Mouse (Mus musculus): ENCODE data around the gene Ap5b1. TPM values are rescaled to one million over a fixed set of nuclear protein-coding genes. Genes with fewer than 3 reads are reported as not detected.

The Ap5b1 gene
- polyA plus RNA-seq (2014; fragmentation: Nextera tagmentation; extraction: Ambion mirVana): 1.9 and 2.5 TPM in 2 replicates

DNA sequence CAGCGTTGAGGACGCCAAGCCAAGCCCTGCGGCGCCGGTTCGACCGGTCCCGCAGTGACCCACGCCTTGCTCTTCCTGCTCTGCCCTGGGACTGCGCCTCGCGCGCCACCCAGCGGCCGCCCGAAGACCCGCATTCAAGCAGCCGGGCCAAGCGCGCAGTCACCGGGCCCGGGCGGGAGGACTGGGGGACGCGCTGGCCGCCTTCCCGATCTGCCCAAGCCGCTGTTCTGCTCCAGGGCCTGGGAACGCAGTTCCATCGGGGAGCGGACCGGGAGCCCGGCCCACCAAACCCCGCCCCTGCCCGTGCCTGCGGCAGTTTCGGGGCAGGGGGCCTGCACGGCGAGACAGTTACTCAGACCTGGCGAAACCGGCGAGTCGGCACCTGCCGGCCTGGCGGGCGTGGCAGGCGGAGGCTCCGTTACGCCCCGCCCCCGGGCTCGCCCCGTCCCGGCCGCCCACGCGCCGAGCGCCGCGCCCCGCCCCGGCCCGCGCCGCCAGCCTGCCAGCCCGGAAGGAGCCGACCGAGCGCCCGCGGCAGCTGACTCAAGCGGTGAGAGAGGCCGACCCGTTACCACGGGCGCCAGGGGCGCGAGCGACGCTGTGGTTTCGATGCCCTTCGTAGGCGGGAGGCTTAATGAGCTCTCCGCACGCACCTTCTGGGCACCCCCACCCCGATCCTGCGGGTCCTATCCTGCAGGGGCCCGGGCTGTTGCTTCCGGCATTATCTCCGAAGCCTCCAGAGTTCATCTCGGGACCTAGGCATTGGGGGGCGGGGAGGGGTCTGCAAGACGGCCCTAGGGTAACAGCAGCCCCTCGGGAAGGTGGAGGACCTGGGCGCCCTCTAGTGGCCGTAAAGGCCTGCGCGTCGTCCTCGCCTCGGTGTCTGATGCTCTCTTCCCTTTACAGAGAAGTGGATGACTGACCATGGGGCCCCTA lies at the start of gene Ap5b1:
Ap5b1 (plus strand) TSS at position 492 of the 936 bp plus-strand sequence.
- no peaks in the 10 kb centered on the region for H3K36me3 ChIP-seq (ENCODE audit: control insufficient read depth, insufficient read depth, low read length)
- DNase-seq (ENCODE audit: low spot score) (peak; percentile 97), ATAC-seq (replicated peaks; ENCODE audit: low FRiP score) (peak; percentile 89)
- peaks cover 8% of the 10 kb centered on the region for H3K27me3 ChIP-seq (ENCODE audit: control insufficient read depth, insufficient read depth, low read length)
- peak within 1 kb of the TSS; percentile 68 for H3K4me3 ChIP-seq (ENCODE audit: low read depth, low read length)
- no peak within 1 kb of the TSS for H3K27ac ChIP-seq (ENCODE audit: low read depth, low read length)
- no peaks in the 10 kb centered on the region for H3K9me3 ChIP-seq (ENCODE audit: control insufficient read depth, low read length)
- H3K4me2 ChIP-seq (ENCODE audit: low read depth, low read length, severe bottlenecking): peak within 1 kb of the TSS; percentile 78
- peak within 1 kb of the TSS; percentile 70 for H3K9ac ChIP-seq (ENCODE audit: low read length)
- under 1% methylated on average over 102 of the region's 102 CpGs for WGBS
- H3K4me1 ChIP-seq (replicated peaks; ENCODE audit: control insufficient read depth, insufficient read depth, low read length): peaks cover 8% of the 10 kb centered on the region; the same call in 1 of the 2 replicates

- DNase-seq (ENCODE audit: low spot score): no peak
- Histone ChIP-seq H3K36me3 (ENCODE audit: control insufficient read depth, insufficient read depth, low read length) (no peaks in the 10 kb centered on the region), H3K27me3 (ENCODE audit: control insufficient read depth, insufficient read depth, low read length) (no peaks in the 10 kb centered on the region), H3K9me3 (ENCODE audit: control insufficient read depth, low read length) (no peaks in the 10 kb centered on the region), H3K4me2 (ENCODE audit: low read depth, low read length, severe bottlenecking) (no peak overlapping the region), H3K4me3 (ENCODE audit: low read depth, low read length) (no peak overlapping the region), H3K9ac (ENCODE audit: low read length) (no peak overlapping the region), H3K27ac (ENCODE audit: low read depth, low read length) (no peak overlapping the region), H3K4me1 (replicated peaks; ENCODE audit: control insufficient read depth, insufficient read depth, low read length) (no peaks in the 10 kb centered on the region)
- no peak for ATAC-seq (replicated peaks; ENCODE audit: low FRiP score)
- WGBS: 84% methylated on average over 3 of the region's 3 CpGs
Observed at GRCm38 (mm10) chr19:5518721-5519120, 49.1 kb upstream of the Ap5b1 start.

- Histone ChIP-seq H3K4me1 (replicated peaks; ENCODE audit: control insufficient read depth, insufficient read depth, low read length) (peaks cover 4% of the 10 kb centered on the region; the same call in 1 of the 2 replicates), H3K4me3 (ENCODE audit: low read depth, low read length) (no peak overlapping the region), H3K36me3 (ENCODE audit: control insufficient read depth, insufficient read depth, low read length) (no peaks in the 10 kb centered on the region), H3K9ac (ENCODE audit: low read length) (no peak overlapping the region), H3K27me3 (ENCODE audit: control insufficient read depth, insufficient read depth, low read length) (no peaks in the 10 kb centered on the region), H3K4me2 (ENCODE audit: low read depth, low read length, severe bottlenecking) (no peak overlapping the region), H3K27ac (ENCODE audit: low read depth, low read length) (no peak overlapping the region), H3K9me3 (ENCODE audit: control insufficient read depth, low read length) (no peaks in the 10 kb centered on the region)
- DNase-seq (ENCODE audit: low spot score) (no peak), ATAC-seq (replicated peaks; ENCODE audit: low FRiP score) (no peak)
- WGBS: 74% methylated on average over 5 of the region's 5 CpGs
Observed at GRCm38 (mm10) chr19:5525204-5525603, 42.6 kb upstream of the Ap5b1 start.

DNA sequence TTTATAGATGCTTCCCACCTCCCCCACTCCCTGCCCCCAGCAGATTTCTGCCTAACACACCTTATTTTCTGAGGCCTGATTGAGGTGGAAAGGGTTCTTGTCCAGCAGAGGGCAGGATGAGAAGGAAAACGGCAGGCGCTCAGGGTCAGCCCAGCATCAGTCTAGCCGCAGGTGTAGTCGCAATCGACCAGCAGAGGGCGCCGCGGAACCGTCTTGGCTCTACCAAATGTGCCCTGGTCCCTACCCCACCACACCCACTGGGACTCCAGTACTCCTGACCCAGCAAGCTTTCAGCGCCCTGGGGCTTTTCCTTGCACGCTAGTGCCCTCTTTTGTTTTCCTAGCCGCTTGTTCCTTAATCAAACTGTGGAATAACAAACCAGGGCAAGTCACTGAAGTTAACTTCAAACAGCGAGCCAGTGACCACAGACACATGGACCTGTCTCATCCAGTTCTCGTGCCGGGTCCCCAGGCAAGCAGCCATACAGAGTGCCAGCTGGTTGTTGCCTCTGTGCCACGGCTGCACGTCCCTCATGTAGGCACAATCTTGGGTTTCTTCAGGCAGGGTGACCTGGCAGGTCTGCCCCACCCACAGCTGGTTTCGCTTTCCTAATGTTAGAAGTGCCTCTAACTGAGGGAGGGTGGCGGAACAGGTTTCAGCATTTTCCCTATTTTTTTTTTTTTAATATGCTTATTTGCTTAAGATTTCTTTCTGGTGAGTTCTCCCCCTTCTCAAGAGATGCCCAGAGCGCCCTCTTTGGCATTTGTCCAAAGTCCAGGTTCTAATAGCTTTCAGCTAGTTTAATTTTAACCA lies 38.3 kb upstream of the Ap5b1 start:
- Histone ChIP-seq H3K9ac (ENCODE audit: low read length) (no peak overlapping the region), H3K27ac (ENCODE audit: low read depth, low read length) (no peak overlapping the region), H3K4me2 (ENCODE audit: low read depth, low read length, severe bottlenecking) (peak overlapping the region; percentile 29; the same call in 1 of the 2 replicates), H3K9me3 (ENCODE audit: control insufficient read depth, low read length) (no peaks in the 10 kb centered on the region), H3K36me3 (ENCODE audit: control insufficient read depth, insufficient read depth, low read length) (no peaks in the 10 kb centered on the region), H3K27me3 (ENCODE audit: control insufficient read depth, insufficient read depth, low read length) (no peaks in the 10 kb centered on the region), H3K4me3 (ENCODE audit: low read depth, low read length) (no peak overlapping the region), H3K4me1 (replicated peaks; ENCODE audit: control insufficient read depth, insufficient read depth, low read length) (peaks cover 4% of the 10 kb centered on the region; the same call in 1 of the 2 replicates)
- peak; percentile 91 for ATAC-seq (replicated peaks; ENCODE audit: low FRiP score)
- WGBS: 15% methylated on average over 20 of the region's 20 CpGs
- peak; percentile 98 for DNase-seq (ENCODE audit: low spot score)

DNA sequence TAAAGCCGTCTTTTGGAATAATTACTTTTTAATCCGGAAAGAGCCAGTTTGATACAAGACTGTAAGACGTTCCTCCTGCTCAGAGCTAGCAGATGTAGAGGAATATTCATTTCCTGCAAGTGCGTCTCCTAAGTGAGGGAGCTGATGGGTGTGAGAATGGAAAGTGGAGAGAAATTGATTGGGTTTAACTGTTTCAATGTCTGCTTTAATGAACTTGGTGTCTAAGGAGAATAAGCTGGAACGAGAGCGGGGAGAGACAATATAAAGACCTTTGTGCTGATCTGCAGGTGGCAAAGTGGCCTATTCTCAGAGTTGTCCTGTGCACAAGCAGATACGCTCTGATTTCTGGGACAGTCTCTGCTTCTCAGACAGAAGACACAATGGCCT lies 37.7 kb upstream of the Ap5b1 start:
- Histone ChIP-seq H3K9me3 (ENCODE audit: control insufficient read depth, low read length) (no peaks in the 10 kb centered on the region), H3K4me1 (replicated peaks; ENCODE audit: control insufficient read depth, insufficient read depth, low read length) (peaks cover 4% of the 10 kb centered on the region; the same call in 1 of the 2 replicates), H3K4me3 (ENCODE audit: low read depth, low read length) (no peak overlapping the region), H3K9ac (ENCODE audit: low read length) (no peak overlapping the region), H3K27me3 (ENCODE audit: control insufficient read depth, insufficient read depth, low read length) (no peaks in the 10 kb centered on the region), H3K36me3 (ENCODE audit: control insufficient read depth, insufficient read depth, low read length) (no peaks in the 10 kb centered on the region), H3K27ac (ENCODE audit: low read depth, low read length) (no peak overlapping the region), H3K4me2 (ENCODE audit: low read depth, low read length, severe bottlenecking) (no peak overlapping the region)
- WGBS: 31% methylated on average over 7 of the region's 7 CpGs
- no peak for ATAC-seq (replicated peaks; ENCODE audit: low FRiP score)
- DNase-seq (ENCODE audit: low spot score): no peak

DNA sequence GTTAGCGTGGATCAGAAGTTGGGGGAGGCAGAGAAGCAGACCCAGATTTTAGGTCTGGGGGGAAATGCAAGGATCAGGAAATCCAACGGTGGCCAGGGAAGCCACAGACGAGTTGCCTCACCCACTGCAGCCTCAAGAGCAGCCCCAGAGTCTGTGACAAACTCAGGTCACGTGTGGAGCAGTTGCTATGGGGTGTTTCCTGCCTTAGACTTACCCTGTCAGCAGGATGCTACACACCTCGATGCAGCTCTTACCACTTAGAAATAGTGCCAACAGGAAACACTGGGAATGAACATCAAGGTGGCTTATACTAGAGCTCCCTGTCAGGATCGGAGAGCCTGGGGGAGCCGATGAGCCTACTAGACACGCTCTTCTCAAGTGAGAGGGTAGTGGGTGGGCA lies 35.3 kb upstream of the Ap5b1 start:
- no peaks in the 10 kb centered on the region for H3K27me3 ChIP-seq (ENCODE audit: control insufficient read depth, insufficient read depth, low read length)
- H3K27ac ChIP-seq (ENCODE audit: low read depth, low read length): no peak overlapping the region
- WGBS: 77% methylated on average over 8 of the region's 8 CpGs

DNA sequence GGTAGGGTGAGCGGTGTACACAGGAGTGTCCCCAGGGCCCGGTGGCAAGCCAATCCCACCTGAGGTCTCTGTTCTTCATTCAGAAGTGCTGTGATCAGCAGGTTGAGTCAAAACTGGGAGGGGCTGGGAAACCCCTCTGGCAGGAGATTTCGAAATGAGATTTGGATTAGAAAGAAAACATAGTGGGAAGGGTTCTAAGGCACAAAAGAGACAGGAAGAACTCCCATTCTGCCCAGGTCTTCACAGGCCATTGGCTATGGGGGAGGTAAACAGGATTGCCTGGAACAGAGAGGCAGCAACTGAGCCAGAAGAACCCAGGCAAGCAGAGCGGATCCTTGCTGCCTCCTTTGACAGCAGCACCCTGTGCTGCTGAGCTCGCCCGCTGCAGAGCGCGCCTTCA lies 29.0 kb upstream of the Ap5b1 start:
- Histone ChIP-seq H3K27ac (ENCODE audit: low read depth, low read length) (no peak overlapping the region), H3K36me3 (ENCODE audit: control insufficient read depth, insufficient read depth, low read length) (no peaks in the 10 kb centered on the region), H3K9ac (ENCODE audit: low read length) (no peak overlapping the region), H3K4me3 (ENCODE audit: low read depth, low read length) (no peak overlapping the region), H3K9me3 (ENCODE audit: control insufficient read depth, low read length) (no peaks in the 10 kb centered on the region), H3K4me1 (replicated peaks; ENCODE audit: control insufficient read depth, insufficient read depth, low read length) (no peaks in the 10 kb centered on the region), H3K27me3 (ENCODE audit: control insufficient read depth, insufficient read depth, low read length) (no peaks in the 10 kb centered on the region), H3K4me2 (ENCODE audit: low read depth, low read length, severe bottlenecking) (no peak overlapping the region)
- ATAC-seq (replicated peaks; ENCODE audit: low FRiP score) (no peak), DNase-seq (ENCODE audit: low spot score) (no peak)
- WGBS: 68% methylated on average over 8 of the region's 8 CpGs

More for the DNA sequence above, 35.3 kb upstream of the Ap5b1 start:
- Histone ChIP-seq H3K4me1 (replicated peaks; ENCODE audit: control insufficient read depth, insufficient read depth, low read length) (peaks cover 4% of the 10 kb centered on the region; the same call in 1 of the 2 replicates), H3K4me3 (ENCODE audit: low read depth, low read length) (no peak overlapping the region), H3K4me2 (ENCODE audit: low read depth, low read length, severe bottlenecking) (no peak overlapping the region), H3K9ac (ENCODE audit: low read length) (no peak overlapping the region), H3K36me3 (ENCODE audit: control insufficient read depth, insufficient read depth, low read length) (no peaks in the 10 kb centered on the region), H3K9me3 (ENCODE audit: control insufficient read depth, low read length) (no peaks in the 10 kb centered on the region)
- ATAC-seq (replicated peaks; ENCODE audit: low FRiP score): no peak
- DNase-seq (ENCODE audit: low spot score): no peak

GRCm38 (mm10) chr19:5543362-5543761 lies 24.5 kb upstream of the Ap5b1 start:
- DNase-seq (ENCODE audit: low spot score): no peak
- Histone ChIP-seq H3K4me1 (replicated peaks; ENCODE audit: control insufficient read depth, insufficient read depth, low read length) (no peaks in the 10 kb centered on the region), H3K4me3 (ENCODE audit: low read depth, low read length) (no peak overlapping the region), H3K27ac (ENCODE audit: low read depth, low read length) (no peak overlapping the region), H3K27me3 (ENCODE audit: control insufficient read depth, insufficient read depth, low read length) (no peaks in the 10 kb centered on the region), H3K9me3 (ENCODE audit: control insufficient read depth, low read length) (no peaks in the 10 kb centered on the region), H3K36me3 (ENCODE audit: control insufficient read depth, insufficient read depth, low read length) (no peaks in the 10 kb centered on the region), H3K4me2 (ENCODE audit: low read depth, low read length, severe bottlenecking) (no peak overlapping the region), H3K9ac (ENCODE audit: low read length) (no peak overlapping the region)
- ATAC-seq (replicated peaks; ENCODE audit: low FRiP score): no peak
- WGBS: 92% methylated on average over 9 of the region's 9 CpGs

All from forebrain, embryonic 11.5 days (tissue).